Mouse (Mus musculus) heart, adult 2 months (tissue): Measurements from ENCODE around the gene Kcnq1.

Experiments used
- CTCF ChIP-seq: fragments of 200-600 bp; IDR thresholded peaks from 2 replicates; pipeline ENCODE4 v1.8.1; 2022; ENCODE audit warnings: antibody characterized with exemption, mild to moderate bottlenecking, moderate library complexity
- EP300 ChIP-seq: fragments of 200-500 bp; IDR thresholded peaks from 2 replicates; pipeline ENCODE4 v1.6.1; 2011; ENCODE audit warnings: low read depth, low read length, control low read depth; ENCODE audit not compliant: insufficient read depth
- POLR2A ChIP-seq: fragments of 200-500 bp; IDR thresholded peaks from 2 replicates; pipeline ENCODE4 v1.6.1; 2011; ENCODE audit warnings: mild to moderate bottlenecking, low read depth, low read length, control low read depth; ENCODE audit not compliant: insufficient read depth

DNA sequence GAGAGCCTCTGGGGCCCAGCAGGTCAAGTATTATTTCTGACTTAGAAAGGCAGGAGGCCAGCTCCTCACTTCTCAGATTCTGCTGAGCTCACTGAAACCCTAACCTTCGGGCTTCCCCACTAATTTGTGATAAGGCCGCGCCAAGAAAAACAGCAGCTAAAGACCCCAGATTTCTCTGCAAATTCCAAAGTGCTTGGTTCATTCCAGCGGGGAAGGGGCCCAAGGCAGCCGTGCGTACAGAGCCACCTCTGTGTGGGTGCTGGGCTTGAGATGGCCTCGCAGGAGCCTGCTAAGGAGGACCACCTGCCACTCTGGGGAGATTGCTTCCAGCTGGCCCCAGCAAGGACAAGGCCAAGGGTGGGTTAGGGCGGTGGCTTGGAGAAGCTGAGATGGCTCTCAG is 214.2 kb downstream of the Kcnq1 start:
- no peak for TF ChIP-seq CTCF
- TF ChIP-seq POLR2A, result no peak
- TF ChIP-seq EP300, result no peak
